Mouse (Mus musculus) olfactory bulb, adult 2 months (tissue): ENCODE data around the gene Slc7a15.
"Not testable (repeated sequence)": the region's sequence is repeated elsewhere in the genome, so short reads cannot be mapped to it uniquely, and the experiment has no call there.

ENCODE experiments used
- CTCF ChIP-seq: fragments of 200-500 bp; IDR thresholded peaks from 2 replicates; pipeline ENCODE4 v1.5.1; 2012; ENCODE audit warnings: low read depth, mild to moderate bottlenecking, low read length, moderate library complexity; ENCODE audit not compliant: insufficient read depth
- POLR2A ChIP-seq: fragments of 200-500 bp; IDR thresholded peaks from 2 replicates; pipeline ENCODE4 v1.6.1; 2012; ENCODE audit warnings: mild to moderate bottlenecking, low read depth, low read length, moderate library complexity; ENCODE audit not compliant: insufficient read depth

DNA sequence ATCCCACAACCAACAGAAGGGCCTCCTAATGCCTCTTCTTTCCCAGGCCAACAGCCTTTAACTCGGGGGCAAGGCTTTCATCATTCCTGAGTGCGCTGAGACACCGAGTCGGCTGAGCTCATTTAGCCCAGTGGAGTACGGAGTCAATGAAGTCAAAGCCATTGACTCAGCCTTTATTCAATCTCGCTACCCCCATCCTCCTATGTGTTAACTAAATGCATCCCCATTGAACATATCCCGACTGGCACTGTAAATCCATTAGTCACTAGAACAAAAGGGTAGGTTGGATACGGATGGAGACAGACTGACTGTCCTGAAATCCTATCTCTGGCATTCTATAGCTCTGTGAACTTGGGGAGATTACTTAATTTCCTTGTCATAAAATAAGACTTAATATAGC lies 36.7 kb downstream of the Slc7a15 start:
- not testable (repeated sequence) for TF ChIP-seq CTCF, POLR2A
